Mouse (Mus musculus) thymus, adult 2 months (tissue): ENCODE results near the gene Vps37d. TPM values are rescaled to one million over a fixed set of nuclear protein-coding genes. Genes with fewer than 3 reads are reported as not detected.
A peak's percentile ranks its signal among the peaks of the same experiment; 100 is the strongest.

Source experiments
- DNase-seq: peaks from one replicate; pipeline ENCODE4 v3.0.0; 2021
- H3K27ac ChIP-seq: fragments of 200-500 bp; 2 replicates; pipeline ENCODE4 v1.5.1; 2012; ENCODE audit warnings: low read length, control low read depth; ENCODE audit not compliant: control insufficient read depth, insufficient read depth
- H3K27me3 ChIP-seq: fragments of 200-500 bp; 2 replicates; pipeline ENCODE4 v1.6.1; 2012; ENCODE audit warnings: mild to moderate bottlenecking, low read length, moderate library complexity, mixed read lengths; ENCODE audit not compliant: control insufficient read depth, insufficient read depth
- H3K36me3 ChIP-seq: fragments of 200-500 bp; 2 replicates; pipeline ENCODE4 v1.6.1; 2012; ENCODE audit warnings: mild to moderate bottlenecking, low read length, moderate library complexity; ENCODE audit not compliant: control insufficient read depth, insufficient read depth
- H3K4me1 ChIP-seq: fragments of 200-500 bp; replicated peaks from 2 replicates; pipeline ENCODE4 v1.6.1; 2012; ENCODE audit warnings: low read length; ENCODE audit not compliant: control insufficient read depth, insufficient read depth
- H3K4me3 ChIP-seq: fragments of 200-500 bp; 2 replicates; pipeline ENCODE4 v1.5.1; 2012; ENCODE audit warnings: mild to moderate bottlenecking, low read length, control low read depth, moderate library complexity; ENCODE audit not compliant: control insufficient read depth, insufficient read depth
- CTCF ChIP-seq: fragments of 200-500 bp; IDR thresholded peaks from 2 replicates; pipeline ENCODE4 v1.5.1; 2012; ENCODE audit warnings: mild to moderate bottlenecking, control low read depth, low read length, moderate library complexity, borderline replicate concordance; ENCODE audit not compliant: control insufficient read depth, poor library complexity, insufficient read depth; ENCODE audit errors: extremely low read depth
- POLR2A ChIP-seq: fragments of 200-500 bp; IDR thresholded peaks from 2 replicates; pipeline ENCODE4 v1.6.1; 2012; ENCODE audit warnings: mild to moderate bottlenecking, low read length, control low read depth, moderate library complexity; ENCODE audit not compliant: control insufficient read depth, poor library complexity, insufficient read depth; ENCODE audit errors: extremely low read depth
- WGBS: fragments of 180-500 bp; shearing (Covaris S2); methylation state at CpG from one replicate; pipeline ENCODE4 v1.1.7; 2018; 5-methylcytosine and 5-hydroxymethylcytosine counted together
- polyA plus RNA-seq: library from polyadenylated mRNA; depleted of rRNA; stranded (reverse); fragments of >200 nt; gene quantifications from 2 replicates; pipeline ENCODE4 v1.2.3, GENCODE M21; 2012; rRNA removed

Vps37d gene
- polyA plus RNA-seq, 1 experiment = 2.3 TPM

GRCm38 (mm10) chr5:135025899-135026298 is 52.2 kb downstream of the Vps37d start:
- H3K36me3 ChIP-seq = no peaks in the 10 kb centered on the region
- no peak overlapping the region for H3K4me3 ChIP-seq
- H3K27ac ChIP-seq = no peak overlapping the region
- 14% methylated on average over 7 of the region's 7 CpGs for WGBS
- peaks cover 2% of the 10 kb centered on the region; the same call in 1 of the 2 replicates for H3K27me3 ChIP-seq
- no peak for DNase-seq
- TF ChIP-seq POLR2A = no peak
- TF ChIP-seq CTCF = no peak
- peaks cover 30% of the 10 kb centered on the region for H3K4me1 ChIP-seq

GRCm38 (mm10) chr5:135024665-135025224 is 53.3 kb downstream of the Vps37d start:
- H3K27ac ChIP-seq = no peak overlapping the region
- no peaks in the 10 kb centered on the region for H3K36me3 ChIP-seq
- DNase-seq = no peak
- H3K4me1 ChIP-seq = peaks cover 30% of the 10 kb centered on the region
- WGBS = 3% methylated on average over 11 of the region's 11 CpGs
- no peak overlapping the region for H3K4me3 ChIP-seq
- peaks cover 2% of the 10 kb centered on the region; the same call in 1 of the 2 replicates for H3K27me3 ChIP-seq
- TF ChIP-seq CTCF (no peak), POLR2A (no peak)

GRCm38 (mm10) chr5:135023344-135024173 is 54.5 kb downstream of the Vps37d start, which contains the start of gene Stx1a:
Stx1a (plus strand) TSS chr5:135023482.
- peak; percentile 91 for DNase-seq
- H3K4me1 ChIP-seq = peaks cover 30% of the 10 kb centered on the region
- no peaks in the 10 kb centered on the region for H3K36me3 ChIP-seq
- peak within 1 kb of the TSS; percentile 73 for H3K4me3 ChIP-seq
- WGBS = under 1% methylated on average over 61 of the region's 61 CpGs
- peaks cover 2% of the 10 kb centered on the region; the same call in 1 of the 2 replicates for H3K27me3 ChIP-seq
- TF ChIP-seq POLR2A (no peak), CTCF (no peak)
- H3K27ac ChIP-seq = no peak within 1 kb of the TSS

Other genes starting within 250 kb of the Vps37d start
- not detected in 2 replicates for gene Tmem270, start 171.5 kb downstream of the Vps37d start, polyA plus RNA-seq
- 1.8 and 1.9 TPM in 2 replicates for gene Cldn13, start 162.7 kb downstream of the Vps37d start, polyA plus RNA-seq
- 24.9 and 26.7 TPM in 2 replicates for gene Mettl27, start 145.9 kb downstream of the Vps37d start, polyA plus RNA-seq
- 55.4 and 57.8 TPM in 2 replicates for gene Cldn4, start 131.3 kb downstream of the Vps37d start, polyA plus RNA-seq
- gene Cldn3, start 92.1 kb downstream of the Vps37d start, polyA plus RNA-seq = 14.7 and 15.0 TPM in 2 replicates
- gene Abhd11, start 69.1 kb downstream of the Vps37d start, polyA plus RNA-seq = 71.7 and 84.8 TPM in 2 replicates
- gene Stx1a, start 54.8 kb downstream of the Vps37d start, polyA plus RNA-seq = 20.3 and 23.7 TPM in 2 replicates
- 26.8 and 35.1 TPM in 2 replicates for gene Dnajc30, start 14.1 kb downstream of the Vps37d start, polyA plus RNA-seq
- gene Bud23, start 13.3 kb downstream of the Vps37d start, polyA plus RNA-seq = 116 and 125 TPM in 2 replicates
- 22.5 and 31.5 TPM in 2 replicates for gene Mlxipl, start 11.6 kb upstream of the Vps37d start, polyA plus RNA-seq
- gene Tbl2, start 71.4 kb upstream of the Vps37d start, polyA plus RNA-seq = 18.5 and 18.7 TPM in 2 replicates
- 61.1 and 67.0 TPM in 2 replicates for gene Bcl7b, start 90.0 kb upstream of the Vps37d start, polyA plus RNA-seq
- 56.1 and 68.7 TPM in 2 replicates for gene Baz1b, start 109.0 kb upstream of the Vps37d start, polyA plus RNA-seq
- 0.06 and 0.58 TPM in 2 replicates for gene Fzd9, start 173.0 kb upstream of the Vps37d start, polyA plus RNA-seq